Mouse (Mus musculus) MEL (cell line): ENCODE data around the gene Nfkbie. TPM values are rescaled to one million over a fixed set of nuclear protein-coding genes. Genes with fewer than 3 reads are reported as not detected.
A peak's percentile ranks its signal among the peaks of the same experiment; 100 is the strongest.

Experiments
- DNase-seq: peaks from one replicate; pipeline ENCODE4 v3.0.0; 2011; ENCODE audit warnings: low read depth, low spot score
- H3K27ac ChIP-seq: 2 replicates; pipeline ENCODE4 v1.5.1; 2012; ENCODE audit warnings: low read depth, mild to moderate bottlenecking, control low read depth, low read length, moderate library complexity; ENCODE audit not compliant: control insufficient read depth
- H3K27me3 ChIP-seq, 2 experiments: fragments of 150-350 bp in 1 of 2; sonication (generic) in 1 of 2; 2 replicates each; pipeline ENCODE4 v1.6.1; 2012; ENCODE audit warnings: low read length in 2 of 2, mild to moderate bottlenecking in 2 of 2, improper control_type of control experiment in 1 of 2, moderate library complexity in 1 of 2; ENCODE audit not compliant: insufficient read depth in 2 of 2, control insufficient read depth in 1 of 2
- H3K36me3 ChIP-seq, 2 experiments: 2 replicates each; pipeline ENCODE4 v1.6.1; 2012 to 2014; ENCODE audit warnings: low read length in 2 of 2, improper control_type of control experiment in 1 of 2, inconsistent platforms in 1 of 2, mild to moderate bottlenecking in 1 of 2; ENCODE audit not compliant: insufficient read depth in 2 of 2, control insufficient read depth in 1 of 2
- H3K4me1 ChIP-seq, 2 experiments: fragments of 150-350 bp in 1 of 2; sonication (generic) in 1 of 2; 2 replicates each; pipeline ENCODE4 v1.6.1; 2012; ENCODE audit warnings: low read length in 2 of 2, improper control_type of control experiment in 1 of 2, mild to moderate bottlenecking in 1 of 2; ENCODE audit not compliant: insufficient read depth in 2 of 2, control insufficient read depth in 1 of 2
- H3K4me3 ChIP-seq, 2 experiments: fragments of 150-350 bp in 1 of 2; sonication (generic) in 1 of 2; 2 replicates each; pipeline ENCODE4 v1.5.1; 2012; ENCODE audit warnings: low read depth in 2 of 2, low read length in 2 of 2, mild to moderate bottlenecking in 2 of 2, moderate library complexity in 2 of 2, control low read depth in 1 of 2, improper control_type of control experiment in 1 of 2; ENCODE audit not compliant: control insufficient read depth in 1 of 2, insufficient read depth in 1 of 2
- H3K79me2 ChIP-seq: 2 replicates; pipeline ENCODE4 v1.6.1; 2012; ENCODE audit warnings: mild to moderate bottlenecking, low read length, moderate library complexity; ENCODE audit not compliant: control insufficient read depth, poor library complexity, insufficient read depth
- H3K9ac ChIP-seq: 2 replicates; pipeline ENCODE4 v1.6.1; 2012; ENCODE audit warnings: low read depth, mild to moderate bottlenecking, control low read depth, low read length, moderate library complexity; ENCODE audit not compliant: control insufficient read depth, poor library complexity, severe bottlenecking
- H3K9me3 ChIP-seq: fragments of 150-350 bp; sonication (generic); replicated peaks from 2 replicates; pipeline ENCODE4 v1.6.1; 2012; ENCODE audit warnings: mild to moderate bottlenecking, low read length, improper control_type of control experiment, moderate library complexity; ENCODE audit not compliant: insufficient read depth
- CHD1 ChIP-seq: IDR thresholded peaks from 2 replicates; pipeline ENCODE4 v1.6.1; 2012; ENCODE audit warnings: low read depth, mild to moderate bottlenecking, inconsistent platforms, low read length, improper control_type of control experiment
- CHD2 ChIP-seq: IDR thresholded peaks from 2 replicates; pipeline ENCODE4 v1.6.1; 2011; ENCODE audit warnings: low read length, improper control_type of control experiment
- CTCF ChIP-seq, 3 experiments: IDR thresholded peaks in 2 of 3; conservative IDR thresholded peaks in 1 of 3; 2 replicates each; pipeline ENCODE4 v1.5.1; 2011 to 2012; ENCODE audit warnings: low read length in 3 of 3, low read depth in 2 of 3, mild to moderate bottlenecking in 2 of 3, improper control_type of control experiment in 1 of 3, inconsistent platforms in 1 of 3, mixed read lengths in 1 of 3, moderate library complexity in 1 of 3; ENCODE audit not compliant: control insufficient read depth in 1 of 3, insufficient read depth in 1 of 3, poor library complexity in 1 of 3, severe bottlenecking in 1 of 3
- E2F4 ChIP-seq: IDR thresholded peaks from 2 replicates; pipeline ENCODE4 v1.6.1; 2011; ENCODE audit warnings: low read depth, low read length, improper control_type of control experiment, borderline replicate concordance
- ETS1 ChIP-seq: IDR thresholded peaks from 2 replicates; pipeline ENCODE4 v1.6.1; 2012; ENCODE audit warnings: low read depth, mild to moderate bottlenecking, inconsistent platforms, low read length, improper control_type of control experiment, moderate library complexity
- GABPA ChIP-seq: IDR thresholded peaks from 2 replicates; pipeline ENCODE4 v1.6.1; 2012; ENCODE audit warnings: low read depth, mild to moderate bottlenecking, inconsistent platforms, low read length, improper control_type of control experiment, moderate library complexity
- HCFC1 ChIP-seq: IDR thresholded peaks from 2 replicates; pipeline ENCODE4 v1.6.1; 2012; ENCODE audit warnings: low read depth, mild to moderate bottlenecking, inconsistent platforms, low read length, improper control_type of control experiment, moderate library complexity
- JUND ChIP-seq: IDR thresholded peaks from 2 replicates; pipeline ENCODE4 v1.6.1; 2011; ENCODE audit warnings: low read depth, mild to moderate bottlenecking, improper control_type of control experiment, low read length
- KAT2A ChIP-seq: conservative IDR thresholded peaks from 2 replicates; pipeline ENCODE4 v1.6.1; 2012; ENCODE audit warnings: low read depth, low read length, improper control_type of control experiment, inconsistent platforms
- MAX ChIP-seq: IDR thresholded peaks from 2 replicates; pipeline ENCODE4 v1.6.1; 2011; ENCODE audit warnings: low read length, improper control_type of control experiment
- MAZ ChIP-seq: IDR thresholded peaks from 2 replicates; pipeline ENCODE4 v1.6.1; 2012; ENCODE audit warnings: low read depth, mild to moderate bottlenecking, inconsistent platforms, low read length, improper control_type of control experiment
- MEF2A ChIP-seq: IDR thresholded peaks from 2 replicates; pipeline ENCODE4 v1.6.1; 2014; ENCODE audit warnings: low read depth, mild to moderate bottlenecking, inconsistent platforms, low read length, improper control_type of control experiment; ENCODE audit not compliant: poor library complexity, insufficient replicate concordance, severe bottlenecking; ENCODE audit errors: extremely low read depth
- NRF1 ChIP-seq: IDR thresholded peaks from 2 replicates; pipeline ENCODE4 v1.6.1; 2014; ENCODE audit warnings: low read depth, mild to moderate bottlenecking, inconsistent platforms, low read length, improper control_type of control experiment, moderate library complexity; ENCODE audit not compliant: poor library complexity, insufficient read depth, severe bottlenecking
- POLR2A ChIP-seq, 2 experiments: IDR thresholded peaks; 2 replicates each; pipeline ENCODE4 v1.6.1; 2011 to 2012; ENCODE audit warnings: low read length in 2 of 2, mild to moderate bottlenecking in 2 of 2, control low read depth in 1 of 2, improper control_type of control experiment in 1 of 2, low read depth in 1 of 2, moderate library complexity in 1 of 2; ENCODE audit not compliant: control insufficient read depth in 1 of 2, insufficient read depth in 1 of 2, poor library complexity in 1 of 2
- POLR2AphosphoS5 ChIP-seq: IDR thresholded peaks from 2 replicates; pipeline ENCODE4 v1.6.1; 2012; ENCODE audit warnings: low read depth, borderline replicate concordance, mild to moderate bottlenecking, inconsistent platforms, low read length, moderate library complexity, mixed read lengths
- SIN3A ChIP-seq: IDR thresholded peaks from 2 replicates; pipeline ENCODE4 v1.6.1; 2012; ENCODE audit warnings: low read length, improper control_type of control experiment, inconsistent platforms
- SMC3 ChIP-seq: IDR thresholded peaks from 2 replicates; pipeline ENCODE4 v1.6.1; 2011; ENCODE audit warnings: low read depth, low read length, improper control_type of control experiment
- TBP ChIP-seq: IDR thresholded peaks from 2 replicates; pipeline ENCODE4 v1.8.0; 2011; ENCODE audit warnings: low read depth, low read length, improper control_type of control experiment
- USF1 ChIP-seq: IDR thresholded peaks from 2 replicates; pipeline ENCODE4 v1.6.1; 2014; ENCODE audit warnings: low read depth, mild to moderate bottlenecking, inconsistent platforms, low read length, improper control_type of control experiment, moderate library complexity
- ZC3H11A ChIP-seq: IDR thresholded peaks from 2 replicates; pipeline ENCODE4 v1.6.1; 2012; ENCODE audit warnings: low read depth, mild to moderate bottlenecking, inconsistent platforms, low read length, improper control_type of control experiment
- ZMIZ1 ChIP-seq: IDR thresholded peaks from 2 replicates; pipeline ENCODE4 v1.6.1; 2012; ENCODE audit warnings: low read depth, mild to moderate bottlenecking, inconsistent platforms, low read length, improper control_type of control experiment, moderate library complexity
- polyA plus RNA-seq, 2 experiments: library from polyadenylated mRNA; stranded (reverse) in 1 of 2; unstranded in 1 of 2; fragments of >175 nt in 1 of 2; fragments of >200 nt in 1 of 2; gene quantifications; 2 replicates each; pipeline versions ENCODE4 v1.2.1 to v1.2.4; 2012; ENCODE audit warnings: low replicate concordance in 2 of 2, low read depth in 1 of 2; ENCODE audit not compliant: insufficient read length in 2 of 2, insufficient read depth in 1 of 2, missing spikeins in 1 of 2
- total RNA-seq: library from RNA; depleted of rRNA; stranded (reverse); fragments of 300-350 nt; gene quantifications from 2 replicates; pipeline ENCODE4 v1.2.3, GENCODE M21; 2012

Gene Nfkbie
- total and polyA plus RNA-seq, 3 experiments = 2.7 to 5.7 TPM; not detected in 1

- peaks cover 6 to 35% of the 10 kb centered on the region in 2 experiments for H3K4me1 ChIP-seq
- no peak for TF ChIP-seq JUND
- TF ChIP-seq E2F4 = no peak
- no peak for TF ChIP-seq NRF1
- no peak for TF ChIP-seq CTCF (IDR thresholded peaks at IDR 0.05 in 2 of 3, conservative IDR thresholded peaks at IDR 0.05 in 1 of 3; ENCODE audit: control insufficient read depth in 1 of 3, insufficient read depth in 1 of 3, low read depth in 2 of 3, low read length in 3 of 3, poor library complexity in 1 of 3, severe bottlenecking in 1 of 3)
- TF ChIP-seq POLR2A (IDR thresholded peaks at IDR 0.05; ENCODE audit: control insufficient read depth in 1 of 2, insufficient read depth in 1 of 2, low read depth in 1 of 2, low read length in 2 of 2, poor library complexity in 1 of 2) = peak in 1 of 2 experiments; percentile 2; a peak in 1 of 4 replicates
- TF ChIP-seq MAX = no peak; the same call in 1 of the 2 replicates
- TF ChIP-seq, all 39 proteins: peak for 1
- DNase-seq = peak; percentile 82
Observed at GRCm38 (mm10) chr17:45574129-45574761, 18.7 kb downstream of the Nfkbie start.

DNA sequence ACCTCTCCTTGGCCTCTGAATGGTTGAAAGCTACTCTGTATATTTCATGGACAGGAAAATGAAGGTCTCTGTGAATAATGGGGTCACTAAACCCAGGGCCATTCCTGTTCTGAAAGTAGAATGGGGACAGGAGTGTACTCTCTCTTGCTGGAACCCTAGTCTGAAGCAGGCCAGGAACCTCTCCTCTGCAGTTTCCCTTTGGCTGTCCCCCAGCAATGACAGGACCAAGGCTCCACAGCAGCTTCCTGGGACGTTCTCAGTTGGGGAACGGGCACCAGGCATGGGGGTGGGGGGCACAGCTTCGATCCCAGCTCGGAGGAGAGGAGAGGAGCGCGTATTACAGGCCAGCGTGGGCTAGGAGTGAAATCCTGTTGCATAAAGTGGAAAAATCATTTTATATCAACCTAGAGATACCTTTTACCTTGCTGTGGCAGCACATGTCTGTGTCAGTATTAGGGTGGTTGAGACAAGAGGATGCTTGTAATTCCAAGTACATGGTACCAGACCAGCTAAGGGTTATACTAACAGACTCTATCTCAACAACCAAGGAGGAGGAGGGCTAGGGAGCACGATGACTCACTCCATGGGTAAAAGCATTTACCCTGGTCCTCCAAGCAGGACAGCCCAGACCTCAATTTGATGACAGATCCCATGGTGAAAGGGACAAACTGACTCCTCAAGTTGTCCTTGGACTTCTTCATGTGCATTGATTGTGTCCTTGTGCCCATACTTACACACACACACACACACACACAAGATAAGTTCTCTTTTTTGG, 19.8 kb downstream of the Nfkbie start:
- H3K4me3 ChIP-seq = no peak overlapping the region
- no peak overlapping the region; the same call in 1 of the 2 replicates for H3K9ac ChIP-seq
- DNase-seq = no peak
- H3K9me3 ChIP-seq = no peaks in the 10 kb centered on the region
- H3K27ac ChIP-seq = no peak overlapping the region
- peaks cover 30% of the 10 kb centered on the region for H3K79me2 ChIP-seq
- TF ChIP-seq HCFC1 = no peak
- no peak for TF ChIP-seq CHD1
- no peak for TF ChIP-seq POLR2AphosphoS5
- TF ChIP-seq E2F4 = no peak
- no peak for TF ChIP-seq POLR2A (IDR thresholded peaks at IDR 0.05; ENCODE audit: control insufficient read depth in 1 of 2, insufficient read depth in 1 of 2, low read depth in 1 of 2, low read length in 2 of 2, poor library complexity in 1 of 2)
- TF ChIP-seq KAT2A = no peak
- no peak for TF ChIP-seq ZMIZ1
- no peak for TF ChIP-seq SMC3
- no peak for TF ChIP-seq TBP
- TF ChIP-seq NRF1 = no peak
- no peak for TF ChIP-seq SIN3A
- TF ChIP-seq MAZ = no peak
- TF ChIP-seq CHD2 = no peak
- no peak for TF ChIP-seq ZC3H11A
- TF ChIP-seq MEF2A = no peak
- TF ChIP-seq USF1 = no peak
- TF ChIP-seq CTCF (IDR thresholded peaks at IDR 0.05 in 2 of 3, conservative IDR thresholded peaks at IDR 0.05 in 1 of 3; ENCODE audit: control insufficient read depth in 1 of 3, insufficient read depth in 1 of 3, low read depth in 2 of 3, low read length in 3 of 3, poor library complexity in 1 of 3, severe bottlenecking in 1 of 3) = no peak
- TF ChIP-seq GABPA = no peak
- no peak for TF ChIP-seq ETS1
- TF ChIP-seq, all 39 proteins: peak for 0
- no peaks in the 10 kb centered on the region for H3K27me3 ChIP-seq
- H3K36me3 ChIP-seq = peaks cover 13 to 26% of the 10 kb centered on the region in 2 experiments
- H3K4me1 ChIP-seq = peaks cover 6 to 29% of the 10 kb centered on the region in 2 experiments

More at GRCm38 (mm10) chr17:45574129-45574761, 18.7 kb downstream of the Nfkbie start:
- Histone ChIP-seq H3K4me3 (peak overlapping the region; percentile 65 to 96), H3K27ac (peak overlapping the region; percentile 80), H3K36me3 (peaks cover 19 to 30% of the 10 kb centered on the region in 2 experiments), H3K27me3 (no peaks in the 10 kb centered on the region), H3K9ac (peak overlapping the region; percentile 94), H3K9me3 (no peaks in the 10 kb centered on the region), H3K79me2 (peaks cover 36% of the 10 kb centered on the region)
